Mouse (Mus musculus) G1E (cell line): ENCODE measurements around the gene Armh1.

Experiments
- CTCF ChIP-seq: IDR thresholded peaks from 2 replicates; pipeline ENCODE4 v1.5.1; 2012; ENCODE audit warnings: low read depth, low read length, inconsistent platforms, mixed read lengths
- GATA2 ChIP-seq: IDR thresholded peaks from 2 replicates; pipeline ENCODE4 v1.6.1; 2012; ENCODE audit warnings: low read depth, low read length, inconsistent platforms, borderline replicate concordance
- TAL1 ChIP-seq: conservative IDR thresholded peaks from 2 replicates; pipeline ENCODE4 v1.6.1; 2012; ENCODE audit warnings: low read depth, low read length, inconsistent platforms, mixed read lengths

DNA sequence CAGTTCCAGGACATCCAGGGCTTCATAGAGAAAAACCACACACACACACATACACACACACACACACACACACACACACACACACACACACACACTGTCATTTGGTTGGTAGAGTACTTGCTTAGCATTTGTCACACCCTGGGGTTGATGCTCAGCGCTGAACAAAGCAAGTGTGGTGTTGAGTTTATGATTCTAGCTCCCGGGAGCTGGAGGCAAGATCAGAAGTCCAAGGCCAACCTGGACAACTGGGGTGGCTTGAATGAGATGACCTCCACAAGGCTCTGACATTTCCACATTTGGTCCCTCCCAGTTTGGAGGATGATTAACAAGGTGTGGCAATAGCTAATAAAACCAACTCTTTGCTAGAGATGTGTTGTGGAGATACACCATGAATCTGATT, 20.7 kb downstream of the Armh1 start:
- TF ChIP-seq CTCF (no peak), TAL1 (no peak), GATA2 (no peak)
